Mouse (Mus musculus): Measurements from ENCODE around the gene Il19. TPM values are rescaled to one million over a fixed set of nuclear protein-coding genes. Genes with fewer than 3 reads are reported as not detected.

The Il19 gene
- polyA plus RNA-seq, 1 experiment from 2014 or later: not detected

GRCm38 (mm10) chr1:130946920-130947319 lies 7.0 kb upstream of the Il19 start:
- ATAC-seq (replicated peaks; ENCODE audit: low FRiP score, low read depth) (no peak), DNase-seq (ENCODE audit: low spot score) (peak; percentile 58)
- Histone ChIP-seq H3K27ac (no peak overlapping the region), H3K36me3 (ENCODE audit: insufficient read depth, low read length) (no peaks in the 10 kb centered on the region), H3K27me3 (ENCODE audit: insufficient read depth, low read length) (no peaks in the 10 kb centered on the region), H3K4me3 (replicated peaks; ENCODE audit: low read depth, low read length) (no peak overlapping the region), H3K9me3 (replicated peaks; ENCODE audit: low read length) (no peaks in the 10 kb centered on the region), H3K4me1 (replicated peaks; ENCODE audit: insufficient read depth, low read length) (no peaks in the 10 kb centered on the region), H3K4me2 (ENCODE audit: low read length) (no peak overlapping the region; the same call in 1 of the 2 replicates), H3K9ac (ENCODE audit: low read depth, low read length) (no peak overlapping the region)
- no peak for TF ChIP-seq CTCF (IDR thresholded peaks at IDR 0.05; ENCODE audit: low read depth)
- WGBS: 27% methylated on average over 6 of the region's 6 CpGs

GRCm38 (mm10) chr1:130941801-130942200 lies 1.9 kb upstream of the Il19 start:
- H3K9me3 ChIP-seq (replicated peaks; ENCODE audit: low read length): no peaks in the 10 kb centered on the region
- no peak overlapping the region for H3K4me3 ChIP-seq (replicated peaks; ENCODE audit: low read depth, low read length)
- H3K4me2 ChIP-seq (ENCODE audit: low read length): no peak overlapping the region
- DNase-seq (ENCODE audit: low spot score) (peak; percentile 6), ATAC-seq (replicated peaks; ENCODE audit: low FRiP score, low read depth) (no peak)
- no peak overlapping the region for H3K9ac ChIP-seq (ENCODE audit: low read depth, low read length)
- TF ChIP-seq CTCF (IDR thresholded peaks at IDR 0.05; ENCODE audit: low read depth): no peak
- no peak overlapping the region for H3K27ac ChIP-seq
- no peaks in the 10 kb centered on the region for H3K27me3 ChIP-seq (ENCODE audit: insufficient read depth, low read length)
- H3K4me1 ChIP-seq (replicated peaks; ENCODE audit: insufficient read depth, low read length): no peaks in the 10 kb centered on the region
- H3K36me3 ChIP-seq (ENCODE audit: insufficient read depth, low read length): no peaks in the 10 kb centered on the region
- WGBS: 21% methylated on average over 3 of the region's 3 CpGs

- H3K9ac ChIP-seq (ENCODE audit: low read depth, low read length): no peak overlapping the region
- no peaks in the 10 kb centered on the region for H3K9me3 ChIP-seq (replicated peaks; ENCODE audit: low read length)
- no peak for TF ChIP-seq CTCF (IDR thresholded peaks at IDR 0.05; ENCODE audit: low read depth)
- no peak overlapping the region for H3K4me3 ChIP-seq (replicated peaks; ENCODE audit: low read depth, low read length)
- DNase-seq (ENCODE audit: low spot score) (no peak), ATAC-seq (replicated peaks; ENCODE audit: low FRiP score, low read depth) (no peak)
- H3K27ac ChIP-seq: no peak overlapping the region
- 77% methylated on average over 7 of the region's 7 CpGs for WGBS
- H3K4me2 ChIP-seq (ENCODE audit: low read length): no peak overlapping the region
- H3K27me3 ChIP-seq (ENCODE audit: insufficient read depth, low read length): no peaks in the 10 kb centered on the region
- H3K36me3 ChIP-seq (ENCODE audit: insufficient read depth, low read length): no peaks in the 10 kb centered on the region
- H3K4me1 ChIP-seq (replicated peaks; ENCODE audit: insufficient read depth, low read length): no peaks in the 10 kb centered on the region
These were observed 1.7 kb downstream of the Il19 start for GRCm38 (mm10) chr1:130938192-130938591.

GRCm38 (mm10) chr1:130937170-130937569 lies 2.7 kb downstream of the Il19 start:
- 81% methylated on average over 4 of the region's 4 CpGs for WGBS
- Histone ChIP-seq H3K4me2 (ENCODE audit: low read length) (no peak overlapping the region), H3K36me3 (ENCODE audit: insufficient read depth, low read length) (no peaks in the 10 kb centered on the region), H3K4me1 (replicated peaks; ENCODE audit: insufficient read depth, low read length) (no peaks in the 10 kb centered on the region), H3K4me3 (replicated peaks; ENCODE audit: low read depth, low read length) (no peak overlapping the region), H3K9ac (ENCODE audit: low read depth, low read length) (no peak overlapping the region), H3K27me3 (ENCODE audit: insufficient read depth, low read length) (no peaks in the 10 kb centered on the region), H3K9me3 (replicated peaks; ENCODE audit: low read length) (no peaks in the 10 kb centered on the region), H3K27ac (no peak overlapping the region)
- no peak for TF ChIP-seq CTCF (IDR thresholded peaks at IDR 0.05; ENCODE audit: low read depth)
- DNase-seq (ENCODE audit: low spot score): no peak
- ATAC-seq (replicated peaks; ENCODE audit: low FRiP score, low read depth): no peak

- DNase-seq (ENCODE audit: low spot score): no peak
- ATAC-seq (replicated peaks; ENCODE audit: low FRiP score, low read depth): no peak
- WGBS: 32% methylated on average over 6 of the region's 6 CpGs
- Histone ChIP-seq H3K9ac (ENCODE audit: low read depth, low read length) (no peak overlapping the region), H3K4me1 (replicated peaks; ENCODE audit: insufficient read depth, low read length) (no peaks in the 10 kb centered on the region), H3K4me2 (ENCODE audit: low read length) (no peak overlapping the region), H3K36me3 (ENCODE audit: insufficient read depth, low read length) (no peaks in the 10 kb centered on the region), H3K27ac (no peak overlapping the region), H3K9me3 (replicated peaks; ENCODE audit: low read length) (no peaks in the 10 kb centered on the region), H3K27me3 (ENCODE audit: insufficient read depth, low read length) (no peaks in the 10 kb centered on the region), H3K4me3 (replicated peaks; ENCODE audit: low read depth, low read length) (no peak overlapping the region)
- no peak for TF ChIP-seq CTCF (IDR thresholded peaks at IDR 0.05; ENCODE audit: low read depth)
These were observed 3.6 kb downstream of the Il19 start for GRCm38 (mm10) chr1:130936351-130936750.

- H3K27ac ChIP-seq: no peak overlapping the region
- no peak overlapping the region for H3K4me2 ChIP-seq (ENCODE audit: low read length)
- no peaks in the 10 kb centered on the region for H3K36me3 ChIP-seq (ENCODE audit: insufficient read depth, low read length)
- no peaks in the 10 kb centered on the region for H3K9me3 ChIP-seq (replicated peaks; ENCODE audit: low read length)
- DNase-seq (ENCODE audit: low spot score): no peak
- H3K9ac ChIP-seq (ENCODE audit: low read depth, low read length): no peak overlapping the region
- no peaks in the 10 kb centered on the region for H3K4me1 ChIP-seq (replicated peaks; ENCODE audit: insufficient read depth, low read length)
- peak; percentile 46 for TF ChIP-seq CTCF (IDR thresholded peaks at IDR 0.05; ENCODE audit: low read depth)
- no peak overlapping the region for H3K4me3 ChIP-seq (replicated peaks; ENCODE audit: low read depth, low read length)
- no peaks in the 10 kb centered on the region for H3K27me3 ChIP-seq (ENCODE audit: insufficient read depth, low read length)
- ATAC-seq (replicated peaks; ENCODE audit: low FRiP score, low read depth): no peak
These were observed 13.4 kb downstream of the Il19 start for GRCm38 (mm10) chr1:130926484-130926883.

- no peak for ATAC-seq (replicated peaks; ENCODE audit: low FRiP score, low read depth)
- TF ChIP-seq CTCF (IDR thresholded peaks at IDR 0.05; ENCODE audit: low read depth): no peak
- H3K4me1 ChIP-seq (replicated peaks; ENCODE audit: insufficient read depth, low read length): no peaks in the 10 kb centered on the region
- no peaks in the 10 kb centered on the region for H3K9me3 ChIP-seq (replicated peaks; ENCODE audit: low read length)
- no peak overlapping the region for H3K4me3 ChIP-seq (replicated peaks; ENCODE audit: low read depth, low read length)
- H3K27me3 ChIP-seq (ENCODE audit: insufficient read depth, low read length): no peaks in the 10 kb centered on the region
- no peak overlapping the region for H3K4me2 ChIP-seq (ENCODE audit: low read length)
- 16% methylated on average over 1 of the region's 1 CpGs for WGBS
- no peaks in the 10 kb centered on the region for H3K36me3 ChIP-seq (ENCODE audit: insufficient read depth, low read length)
- peak; percentile 21 for DNase-seq (ENCODE audit: low spot score)
- H3K9ac ChIP-seq (ENCODE audit: low read depth, low read length): no peak overlapping the region
- no peak overlapping the region for H3K27ac ChIP-seq
These were observed 21.5 kb downstream of the Il19 start for GRCm38 (mm10) chr1:130918323-130918980.
